Mouse (Mus musculus) ovary, postnatal 36 days (tissue): ENCODE results near the gene Olfr352.

Source experiments
- DNase-seq: peaks from one replicate; pipeline ENCODE4 v3.0.0; 2022; ENCODE audit warnings: low spot score, mixed read lengths

Gene Olfr352

GRCm38 (mm10) chr2:36868160-36868559 is at the start of gene Olfr352:
TSS of gene Olfr352 (plus strand) at chr2:36868460.
- no peak for DNase-seq

- DNase-seq: no peak
Observed at GRCm38 (mm10) chr2:36846010-36846409, 22.2 kb upstream of the Olfr352 start, which contains the start of gene Olfr350. TSS of gene Olfr350 (plus strand) at chr2:36846310.

DNA sequence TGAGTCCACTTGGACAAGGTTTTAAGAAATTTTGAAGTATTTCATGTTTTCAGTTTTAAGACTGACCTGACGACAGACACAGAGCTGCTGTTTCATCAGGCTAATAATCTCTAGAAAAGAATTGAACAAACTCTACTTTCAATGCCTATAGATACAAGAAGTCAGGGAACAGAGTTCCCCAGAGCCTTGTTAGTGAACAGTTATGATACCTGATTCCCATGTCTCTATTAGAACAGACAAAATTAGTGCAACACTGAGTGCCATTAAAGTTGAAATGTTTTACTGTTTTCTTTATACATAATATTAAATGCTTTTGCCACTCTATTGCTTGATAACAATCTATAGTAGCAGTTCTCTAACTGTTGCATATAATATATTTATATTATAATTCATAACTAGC is 5.7 kb upstream of the Olfr352 start, which contains the start of gene Olfr351:
Gene Olfr351 (minus strand): TSS at position 101 of the 400 bp plus-strand sequence.
- DNase-seq: no peak

DNA sequence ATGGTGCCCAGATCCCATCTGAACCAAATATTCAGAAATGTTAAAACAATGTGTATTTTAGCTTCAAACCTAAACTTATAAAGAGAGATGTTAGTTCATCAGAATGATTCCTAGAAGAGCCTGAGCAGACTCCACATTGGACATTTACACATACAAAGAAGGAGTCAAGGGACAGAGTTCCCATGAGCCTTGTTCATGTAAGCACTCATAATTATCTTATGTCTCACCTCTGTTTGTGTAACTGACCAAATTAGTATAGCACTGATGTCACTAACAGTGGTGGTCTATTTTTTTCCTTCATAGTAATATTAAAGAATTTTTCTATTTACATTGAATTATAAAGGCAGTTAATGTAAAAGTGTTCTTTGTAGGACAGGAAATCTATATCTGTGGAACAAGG is 24.6 kb downstream of the Olfr352 start, which contains the start of gene Olfr353:
Gene Olfr353 (minus strand): TSS at position 101 of the 400 bp plus-strand sequence.
- DNase-seq: no peak

DNA sequence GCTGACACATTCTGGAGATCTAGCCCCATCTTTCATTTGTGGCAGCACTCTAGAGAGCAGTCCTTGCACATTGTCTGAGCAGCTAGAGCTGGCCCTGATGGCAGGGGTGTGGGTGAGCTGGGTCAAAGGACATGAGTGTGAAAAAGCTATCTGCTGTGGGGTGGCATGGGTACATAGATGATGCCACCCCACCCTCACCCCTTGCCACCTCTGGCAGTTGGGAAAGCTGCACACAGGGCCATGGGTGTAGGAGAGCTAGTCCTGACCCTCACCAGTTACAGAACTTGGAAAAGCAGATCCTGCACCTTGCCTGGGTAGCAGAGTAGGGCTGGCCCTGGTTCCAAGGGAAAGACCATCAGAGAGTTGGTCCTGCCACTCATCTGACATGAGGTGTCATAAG is 28.9 kb downstream of the Olfr352 start:
- DNase-seq: no peak

DNA sequence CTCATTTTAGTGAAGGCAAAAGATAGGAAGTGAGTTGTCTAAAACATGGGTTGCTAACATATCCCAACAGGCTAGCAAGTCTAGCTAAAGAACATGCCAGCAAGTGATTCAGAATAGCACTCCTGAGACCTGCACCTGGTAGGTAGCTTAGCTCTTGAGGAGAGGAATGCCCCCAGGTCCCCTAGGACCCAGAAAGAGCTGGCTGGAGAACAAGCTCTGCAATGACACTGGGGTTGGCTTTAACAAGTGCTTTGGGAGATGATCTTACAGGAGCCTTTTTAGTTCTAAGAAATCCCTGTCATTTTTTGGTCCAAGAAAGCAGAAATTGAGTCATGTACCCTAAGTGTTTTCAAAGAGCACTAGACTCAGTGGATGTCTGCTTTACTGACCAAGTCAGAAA is 37.1 kb downstream of the Olfr352 start, which contains the start of gene Olfr354:
Gene Olfr354 (plus strand): TSS at position 301 of the 400 bp plus-strand sequence.
- DNase-seq: no peak
